Mouse (Mus musculus) limb, embryonic 12.5 days (tissue): ENCODE measurements at regions not wholly inside any gene's neighbourhood (a gene's known extent, or its start where the extent isn't known, plus 50 kb on each side); places are given as distances from the start of the nearest gene placed in this dataset.

Experiments
- ATAC-seq: fragments of 200-750 bp; cut with Nextera tagmentation; 2 replicates; pipeline ENCODE4 v1.8.0; 2017; ENCODE audit warnings: low read depth, moderate TSS enrichment; ENCODE audit not compliant: insufficient number of reproducible peaks, insufficient read depth, low FRiP score, low TSS enrichment
- H3K27ac ChIP-seq: fragments of 300-500 bp; sonication (generic); 2 replicates; pipeline ENCODE4 v1.5.1; 2016; ENCODE audit warnings: mild to moderate bottlenecking, moderate library complexity
- H3K27me3 ChIP-seq: fragments of 300-500 bp; sonication (generic); 2 replicates; pipeline ENCODE4 v1.6.1; 2016; ENCODE audit warnings: mild to moderate bottlenecking, moderate library complexity
- H3K36me3 ChIP-seq: fragments of 300-500 bp; sonication (generic); 2 replicates; pipeline ENCODE4 v1.6.1; 2016; ENCODE audit warnings: mild to moderate bottlenecking, moderate library complexity
- H3K4me1 ChIP-seq: fragments of 300-500 bp; sonication (generic); replicated peaks from 2 replicates; pipeline ENCODE4 v1.6.1; 2016
- H3K4me2 ChIP-seq: fragments of 300-500 bp; sonication (generic); 2 replicates; pipeline ENCODE4 v1.6.1; 2016; ENCODE audit warnings: mild to moderate bottlenecking, moderate library complexity
- H3K4me3 ChIP-seq: fragments of 300-500 bp; sonication (generic); replicated peaks from 2 replicates; pipeline ENCODE4 v1.5.1; 2016; ENCODE audit warnings: mild to moderate bottlenecking
- H3K9ac ChIP-seq: fragments of 300-500 bp; sonication (generic); replicated peaks from 2 replicates; pipeline ENCODE4 v1.6.1; 2016; ENCODE audit warnings: mild to moderate bottlenecking, moderate library complexity
- H3K9me3 ChIP-seq: fragments of 300-500 bp; sonication (generic); 2 replicates; pipeline ENCODE4 v1.6.1; 2016; ENCODE audit warnings: mild to moderate bottlenecking, moderate library complexity
- WGBS: fragments of 180-500 bp; shearing (Covaris S2); methylation state at CpG from one replicate; pipeline ENCODE4 v1.1.7; 2016; 5-methylcytosine and 5-hydroxymethylcytosine counted together

GRCm38 (mm10) chr3:148501801-148502200 lies 488.6 kb downstream of the Adgrl2 start:
- 96% methylated on average over 3 of the region's 3 CpGs for WGBS
- Histone ChIP-seq H3K4me1 (no peaks in the 10 kb centered on the region), H3K27ac (no peak overlapping the region), H3K27me3 (no peaks in the 10 kb centered on the region), H3K4me2 (no peak overlapping the region), H3K9me3 (0 out of 2 replicates have a peak, but pooled peaks cover 5% of the 10 kb centered on the region), H3K4me3 (no peak overlapping the region), H3K9ac (no peak overlapping the region), H3K36me3 (no peaks in the 10 kb centered on the region)
- no peak for ATAC-seq

GRCm38 (mm10) chr3:148496672-148497071 lies 493.7 kb downstream of the Adgrl2 start:
- Histone ChIP-seq H3K4me2 (no peak overlapping the region), H3K9ac (no peak overlapping the region)
- WGBS = 57% methylated on average over 5 of the region's 5 CpGs

GRCm38 (mm10) chr3:148491287-148491686 lies 499.1 kb downstream of the Adgrl2 start:
- H3K9me3 ChIP-seq = no peaks in the 10 kb centered on the region
- H3K4me2 ChIP-seq = no peak overlapping the region
- 89% methylated on average over 3 of the region's 3 CpGs for WGBS
- ATAC-seq = no peak
- H3K4me1 ChIP-seq = no peaks in the 10 kb centered on the region
- no peak overlapping the region for H3K4me3 ChIP-seq
- no peak overlapping the region for H3K27ac ChIP-seq
- no peaks in the 10 kb centered on the region for H3K27me3 ChIP-seq
- H3K36me3 ChIP-seq = no peaks in the 10 kb centered on the region
- no peak overlapping the region for H3K9ac ChIP-seq

More at GRCm38 (mm10) chr3:148496672-148497071, 493.7 kb downstream of the Adgrl2 start:
- ATAC-seq = no peak
- Histone ChIP-seq H3K9me3 (0 out of 2 replicates have a peak, but pooled peaks cover 5% of the 10 kb centered on the region), H3K27ac (no peak overlapping the region), H3K4me1 (0 out of 2 replicates have a peak, but pooled peaks cover 2% of the 10 kb centered on the region), H3K36me3 (no peaks in the 10 kb centered on the region), H3K27me3 (no peaks in the 10 kb centered on the region), H3K4me3 (no peak overlapping the region)

- Histone ChIP-seq H3K4me3 (no peak overlapping the region), H3K27me3 (no peaks in the 10 kb centered on the region), H3K9me3 (no peaks in the 10 kb centered on the region), H3K36me3 (no peaks in the 10 kb centered on the region), H3K9ac (no peak overlapping the region), H3K27ac (no peak overlapping the region), H3K4me1 (no peaks in the 10 kb centered on the region), H3K4me2 (no peak overlapping the region)
- ATAC-seq = no peak
- WGBS = 88% methylated on average over 4 of the region's 4 CpGs
These were observed 501.2 kb downstream of the Adgrl2 start for GRCm38 (mm10) chr3:148489201-148489600.

- H3K9me3 ChIP-seq = no peaks in the 10 kb centered on the region
- no peak for ATAC-seq
- H3K9ac ChIP-seq = no peak overlapping the region
- H3K4me1 ChIP-seq = no peaks in the 10 kb centered on the region
- H3K4me2 ChIP-seq = no peak overlapping the region
- 72% methylated on average over 5 of the region's 5 CpGs for WGBS
- H3K27ac ChIP-seq = no peak overlapping the region
- H3K27me3 ChIP-seq = no peaks in the 10 kb centered on the region
- no peaks in the 10 kb centered on the region for H3K36me3 ChIP-seq
- H3K4me3 ChIP-seq = no peak overlapping the region
These were observed 502.4 kb downstream of the Adgrl2 start for GRCm38 (mm10) chr3:148487949-148488348.

GRCm38 (mm10) chr3:148475862-148476261 lies 514.5 kb downstream of the Adgrl2 start:
- no peaks in the 10 kb centered on the region for H3K27me3 ChIP-seq
- no peaks in the 10 kb centered on the region for H3K4me1 ChIP-seq
- H3K27ac ChIP-seq = no peak overlapping the region
- no peak overlapping the region for H3K9ac ChIP-seq
- H3K4me2 ChIP-seq = no peak overlapping the region
- H3K36me3 ChIP-seq = no peaks in the 10 kb centered on the region
- H3K4me3 ChIP-seq = no peak overlapping the region
- no peak for ATAC-seq
- WGBS = 87% methylated on average over 8 of the region's 8 CpGs
- H3K9me3 ChIP-seq = no peaks in the 10 kb centered on the region

- ATAC-seq = no peak
These were observed 517.4 kb downstream of the Adgrl2 start for GRCm38 (mm10) chr3:148472943-148473444.

GRCm38 (mm10) chr3:148465456-148465855 lies 524.9 kb downstream of the Adgrl2 start:
- no peaks in the 10 kb centered on the region for H3K4me1 ChIP-seq
- H3K9me3 ChIP-seq = no peaks in the 10 kb centered on the region
- 85% methylated on average over 3 of the region's 3 CpGs for WGBS
- no peak for ATAC-seq
- no peak overlapping the region for H3K4me3 ChIP-seq
- H3K36me3 ChIP-seq = no peaks in the 10 kb centered on the region
- no peak overlapping the region for H3K9ac ChIP-seq
- H3K27ac ChIP-seq = no peak overlapping the region
- no peak overlapping the region for H3K4me2 ChIP-seq
- H3K27me3 ChIP-seq = no peaks in the 10 kb centered on the region

More at GRCm38 (mm10) chr3:148472943-148473444, 517.4 kb downstream of the Adgrl2 start:
- Histone ChIP-seq H3K4me1 (no peaks in the 10 kb centered on the region), H3K9ac (no peak overlapping the region), H3K36me3 (no peaks in the 10 kb centered on the region), H3K4me2 (no peak overlapping the region), H3K27ac (no peak overlapping the region), H3K4me3 (no peak overlapping the region), H3K27me3 (no peaks in the 10 kb centered on the region), H3K9me3 (no peaks in the 10 kb centered on the region)
- 47% methylated on average over 6 of the region's 6 CpGs for WGBS

GRCm38 (mm10) chr3:148462791-148463190 lies 527.6 kb downstream of the Adgrl2 start:
- Histone ChIP-seq H3K9ac (no peak overlapping the region), H3K9me3 (no peaks in the 10 kb centered on the region), H3K4me2 (no peak overlapping the region), H3K27me3 (no peaks in the 10 kb centered on the region), H3K4me1 (no peaks in the 10 kb centered on the region), H3K4me3 (no peak overlapping the region), H3K27ac (no peak overlapping the region), H3K36me3 (no peaks in the 10 kb centered on the region)
- 88% methylated on average over 10 of the region's 10 CpGs for WGBS
- ATAC-seq = no peak

GRCm38 (mm10) chr3:148448888-148449287 lies 541.5 kb downstream of the Adgrl2 start:
- H3K9me3 ChIP-seq = no peaks in the 10 kb centered on the region
- no peaks in the 10 kb centered on the region for H3K4me1 ChIP-seq
- no peak overlapping the region for H3K4me2 ChIP-seq
- no peak overlapping the region for H3K9ac ChIP-seq
- ATAC-seq = no peak
- H3K27ac ChIP-seq = no peak overlapping the region
- 73% methylated on average over 3 of the region's 3 CpGs for WGBS
- H3K4me3 ChIP-seq = no peak overlapping the region
- H3K36me3 ChIP-seq = no peaks in the 10 kb centered on the region
- H3K27me3 ChIP-seq = no peaks in the 10 kb centered on the region

GRCm38 (mm10) chr3:148448465-148448864 lies 541.9 kb downstream of the Adgrl2 start:
- Histone ChIP-seq H3K27me3 (no peaks in the 10 kb centered on the region), H3K36me3 (no peaks in the 10 kb centered on the region), H3K9ac (no peak overlapping the region), H3K4me3 (no peak overlapping the region), H3K27ac (no peak overlapping the region), H3K9me3 (no peaks in the 10 kb centered on the region), H3K4me2 (no peak overlapping the region), H3K4me1 (no peaks in the 10 kb centered on the region)
- WGBS = 53% methylated on average over 1 of the region's 1 CpGs
- no peak for ATAC-seq

GRCm38 (mm10) chr3:148446845-148447244 lies 543.5 kb downstream of the Adgrl2 start:
- H3K4me1 ChIP-seq = no peaks in the 10 kb centered on the region
- ATAC-seq = no peak
- no peak overlapping the region for H3K4me2 ChIP-seq
- H3K36me3 ChIP-seq = no peaks in the 10 kb centered on the region
- no peaks in the 10 kb centered on the region for H3K27me3 ChIP-seq
- no peak overlapping the region for H3K27ac ChIP-seq
- 54% methylated on average over 1 of the region's 1 CpGs for WGBS
- H3K4me3 ChIP-seq = no peak overlapping the region
- H3K9ac ChIP-seq = no peak overlapping the region
- H3K9me3 ChIP-seq = no peaks in the 10 kb centered on the region
